Mouse (Mus musculus) thymus, postnatal 10 days (tissue): ENCODE data around the gene Llcfc1.

Experiments
- DNase-seq, 2 experiments: peaks; one replicate each; pipeline ENCODE4 v3.0.0; 2021; ENCODE audit warnings: low spot score in 2 of 2

The Llcfc1 gene

GRCm38 (mm10) chr6:41684131-41684530 lies at the start of gene Llcfc1:
Gene Llcfc1, plus strand, starts transcription at chr6:41684431.
- no peak for DNase-seq

GRCm38 (mm10) chr6:41635211-41635610 lies 49.0 kb upstream of the Llcfc1 start:
- DNase-seq, result no peak

- DNase-seq, result no peak
Observed at GRCm38 (mm10) chr6:41636178-41636577, 48.1 kb upstream of the Llcfc1 start, which contains the start of gene Trpv6. Gene Trpv6, minus strand, starts transcription at chr6:41636405.

GRCm38 (mm10) chr6:41637393-41637792 lies 46.8 kb upstream of the Llcfc1 start:
- DNase-seq, result no peak

- no peak for DNase-seq
Observed at GRCm38 (mm10) chr6:41637927-41638506, 46.2 kb upstream of the Llcfc1 start.

- no peak for DNase-seq
Observed at GRCm38 (mm10) chr6:41640449-41640848, 43.8 kb upstream of the Llcfc1 start.

GRCm38 (mm10) chr6:41641173-41641866 lies 42.9 kb upstream of the Llcfc1 start:
- DNase-seq, result no peak

GRCm38 (mm10) chr6:41642765-41643164 lies 41.5 kb upstream of the Llcfc1 start:
- no peak for DNase-seq

GRCm38 (mm10) chr6:41643227-41643626 lies 41.0 kb upstream of the Llcfc1 start:
- no peak for DNase-seq

GRCm38 (mm10) chr6:41646220-41646619 lies 38.0 kb upstream of the Llcfc1 start:
- DNase-seq, result no peak

- no peak for DNase-seq
Observed at GRCm38 (mm10) chr6:41646672-41647071, 37.6 kb upstream of the Llcfc1 start.

GRCm38 (mm10) chr6:41653173-41653572 lies 31.1 kb upstream of the Llcfc1 start:
- no peak for DNase-seq

GRCm38 (mm10) chr6:41654648-41655047 lies 29.6 kb upstream of the Llcfc1 start:
- DNase-seq, result no peak

GRCm38 (mm10) chr6:41658487-41658886 lies 25.7 kb upstream of the Llcfc1 start:
- DNase-seq, result no peak

GRCm38 (mm10) chr6:41662320-41662719 lies 21.9 kb upstream of the Llcfc1 start:
- peak in 1 of 2 experiments; percentile 35 for DNase-seq

GRCm38 (mm10) chr6:41676530-41676929 lies 7.7 kb upstream of the Llcfc1 start:
- DNase-seq, result no peak

- no peak for DNase-seq
Observed at GRCm38 (mm10) chr6:41680669-41681068, 3.6 kb upstream of the Llcfc1 start, which contains the start of gene Trpv5. Gene Trpv5, minus strand, starts transcription at chr6:41680769.

GRCm38 (mm10) chr6:41681656-41682055 lies 2.6 kb upstream of the Llcfc1 start:
- DNase-seq, result no peak

- no peak for DNase-seq
Observed at GRCm38 (mm10) chr6:41684911-41685310, 680 bp downstream of the Llcfc1 start.

- DNase-seq, result no peak
Observed at GRCm38 (mm10) chr6:41685596-41685995, 1.4 kb downstream of the Llcfc1 start.

GRCm38 (mm10) chr6:41692200-41692599 lies 8.0 kb downstream of the Llcfc1 start:
- no peak for DNase-seq

- no peak for DNase-seq
Observed at GRCm38 (mm10) chr6:41694407-41694806, 10.2 kb downstream of the Llcfc1 start.

- no peak for DNase-seq
Observed at GRCm38 (mm10) chr6:41701245-41701644, 17.0 kb downstream of the Llcfc1 start.
